Mouse (Mus musculus): ENCODE measurements around the gene Pgam2.

Gene Pgam2

GRCm38 (mm10) chr11:5807956-5808355, 4.4 kb upstream of the Pgam2 start:
- in situ Hi-C loops (cut with MboI; ENCODE audit: low sequenced_read_pairs) = no loop called here

GRCm38 (mm10) chr11:5805711-5806110, 2.2 kb upstream of the Pgam2 start:
- in situ Hi-C loops (cut with MboI; ENCODE audit: low sequenced_read_pairs) = no loop called here

- in situ Hi-C loops (cut with MboI; ENCODE audit: low sequenced_read_pairs) = no loop called here
These were observed 641 bp upstream of the Pgam2 start for GRCm38 (mm10) chr11:5804174-5804573.

GRCm38 (mm10) chr11:5802457-5803217, 896 bp downstream of the Pgam2 start:
- in situ Hi-C loops (cut with MboI; ENCODE audit: low sequenced_read_pairs) = no loop called here

- in situ Hi-C loops (cut with MboI; ENCODE audit: low sequenced_read_pairs) = no loop called here
These were observed 1.5 kb downstream of the Pgam2 start for GRCm38 (mm10) chr11:5802005-5802404.

GRCm38 (mm10) chr11:5801511-5801910, 2.0 kb downstream of the Pgam2 start:
- in situ Hi-C loops (cut with MboI; ENCODE audit: low sequenced_read_pairs) = no loop called here

- in situ Hi-C loops (cut with MboI; ENCODE audit: low sequenced_read_pairs) = no loop called here
These were observed 3.7 kb downstream of the Pgam2 start for GRCm38 (mm10) chr11:5799621-5800490.

GRCm38 (mm10) chr11:5797928-5798327, 5.6 kb downstream of the Pgam2 start:
- in situ Hi-C loops (cut with MboI; ENCODE audit: low sequenced_read_pairs) = no loop called here

GRCm38 (mm10) chr11:5797371-5797770, 6.2 kb downstream of the Pgam2 start:
- in situ Hi-C loops (cut with MboI; ENCODE audit: low sequenced_read_pairs) = no loop called here

GRCm38 (mm10) chr11:5796939-5797338, 6.6 kb downstream of the Pgam2 start:
- in situ Hi-C loops (cut with MboI; ENCODE audit: low sequenced_read_pairs) = no loop called here

- in situ Hi-C loops (cut with MboI; ENCODE audit: low sequenced_read_pairs) = no loop called here
These were observed 7.8 kb downstream of the Pgam2 start for GRCm38 (mm10) chr11:5795706-5796105.

GRCm38 (mm10) chr11:5795290-5795689, 8.2 kb downstream of the Pgam2 start:
- in situ Hi-C loops (cut with MboI; ENCODE audit: low sequenced_read_pairs) = no loop called here

- in situ Hi-C loops (cut with MboI; ENCODE audit: low sequenced_read_pairs) = no loop called here
These were observed 13.1 kb downstream of the Pgam2 start for GRCm38 (mm10) chr11:5790431-5790830.

GRCm38 (mm10) chr11:5789754-5790333, 13.7 kb downstream of the Pgam2 start:
- in situ Hi-C loops (cut with MboI; ENCODE audit: low sequenced_read_pairs) = no loop called here

- in situ Hi-C loops (cut with MboI; ENCODE audit: low sequenced_read_pairs) = no loop called here
These were observed 14.3 kb downstream of the Pgam2 start for GRCm38 (mm10) chr11:5789071-5789753.

- in situ Hi-C loops (cut with MboI; ENCODE audit: low sequenced_read_pairs) = no loop called here
These were observed 15.2 kb downstream of the Pgam2 start, which contains the start of gene Dbnl for GRCm38 (mm10) chr11:5788056-5789014. Gene Dbnl (plus strand): TSS chr11:5788488.

GRCm38 (mm10) chr11:5787671-5788055, 15.9 kb downstream of the Pgam2 start:
- in situ Hi-C loops (cut with MboI; ENCODE audit: low sequenced_read_pairs) = no loop called here

GRCm38 (mm10) chr11:5785732-5786131, 17.8 kb downstream of the Pgam2 start:
- in situ Hi-C loops (cut with MboI; ENCODE audit: low sequenced_read_pairs) = no loop called here

- in situ Hi-C loops (cut with MboI; ENCODE audit: low sequenced_read_pairs) = no loop called here
These were observed 21.2 kb downstream of the Pgam2 start for GRCm38 (mm10) chr11:5782199-5782944.
